Mouse (Mus musculus): ENCODE measurements around the gene Cst3. TPM values are rescaled to one million over a fixed set of nuclear protein-coding genes. Genes with fewer than 3 reads are reported as not detected.

Cst3 gene
- polyA plus RNA-seq, 1 experiment from 2014 or later, result 551 TPM

DNA sequence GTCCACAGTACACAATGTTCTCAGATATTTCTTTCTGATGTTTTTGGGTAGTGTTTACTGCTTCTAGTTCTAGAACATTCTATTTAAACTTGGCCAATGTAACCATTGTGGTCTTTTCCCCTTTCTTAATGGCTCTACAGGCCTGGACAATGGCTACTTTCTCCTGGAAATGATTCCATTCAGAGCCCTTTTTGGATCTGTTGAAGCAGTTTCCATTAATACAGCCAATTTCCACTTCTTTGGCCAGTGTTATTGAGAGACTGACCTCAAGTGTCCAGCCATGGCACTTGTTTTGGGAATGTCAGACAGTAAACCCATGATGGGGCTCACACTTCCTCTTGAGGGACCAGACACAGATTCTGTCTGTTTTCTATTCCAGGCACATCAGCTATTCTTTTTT, 13.8 kb downstream of the Cst3 start:
- H3K4me3 ChIP-seq (ENCODE audit: low read length), result no peak overlapping the region
- no peak overlapping the region for H3K9ac ChIP-seq (ENCODE audit: low read length)
- no peaks in the 10 kb centered on the region for H3K36me3 ChIP-seq (ENCODE audit: control insufficient read depth, insufficient read depth, low read length)
- peaks cover 5% of the 10 kb centered on the region for H3K4me1 ChIP-seq (replicated peaks; ENCODE audit: control insufficient read depth, insufficient read depth, low read length)
- H3K27ac ChIP-seq (ENCODE audit: low read length), result no peak overlapping the region
- H3K9me3 ChIP-seq (ENCODE audit: control insufficient read depth, low read length), result no peaks in the 10 kb centered on the region
- H3K4me2 ChIP-seq (ENCODE audit: low read depth, low read length), result no peak overlapping the region
- no peak for ATAC-seq (ENCODE audit: low read depth)
- H3K27me3 ChIP-seq (ENCODE audit: control insufficient read depth, insufficient read depth, low read depth, low read length), result no peaks in the 10 kb centered on the region

GRCm38 (mm10) chr2:148860993-148861392, 14.5 kb downstream of the Cst3 start:
- no peak for ATAC-seq (ENCODE audit: low read depth)
- H3K36me3 ChIP-seq (ENCODE audit: control insufficient read depth, insufficient read depth, low read length), result no peaks in the 10 kb centered on the region
- no peak overlapping the region for H3K4me3 ChIP-seq (ENCODE audit: low read length)
- no peak overlapping the region for H3K4me2 ChIP-seq (ENCODE audit: low read depth, low read length)
- no peak overlapping the region for H3K27ac ChIP-seq (ENCODE audit: low read length)
- WGBS, result 71% methylated on average over 4 of the region's 4 CpGs
- no peaks in the 10 kb centered on the region for H3K27me3 ChIP-seq (ENCODE audit: control insufficient read depth, insufficient read depth, low read depth, low read length)
- no peaks in the 10 kb centered on the region for H3K9me3 ChIP-seq (ENCODE audit: control insufficient read depth, low read length)
- H3K4me1 ChIP-seq (replicated peaks; ENCODE audit: control insufficient read depth, insufficient read depth, low read length), result peaks cover 9% of the 10 kb centered on the region
- H3K9ac ChIP-seq (ENCODE audit: low read length), result no peak overlapping the region

- Histone ChIP-seq H3K9me3 (ENCODE audit: control insufficient read depth, low read length) (no peaks in the 10 kb centered on the region), H3K4me1 (replicated peaks; ENCODE audit: control insufficient read depth, insufficient read depth, low read length) (peaks cover 9% of the 10 kb centered on the region), H3K27me3 (ENCODE audit: control insufficient read depth, insufficient read depth, low read depth, low read length) (no peaks in the 10 kb centered on the region), H3K27ac (ENCODE audit: low read length) (no peak overlapping the region), H3K4me2 (ENCODE audit: low read depth, low read length) (no peak overlapping the region), H3K4me3 (ENCODE audit: low read length) (no peak overlapping the region), H3K9ac (ENCODE audit: low read length) (no peak overlapping the region), H3K36me3 (ENCODE audit: control insufficient read depth, insufficient read depth, low read length) (no peaks in the 10 kb centered on the region)
- 68% methylated on average over 4 of the region's 4 CpGs for WGBS
- ATAC-seq (ENCODE audit: low read depth), result no peak
These were observed 18.0 kb downstream of the Cst3 start for GRCm38 (mm10) chr2:148857506-148857905.

GRCm38 (mm10) chr2:148856630-148857400, 18.7 kb downstream of the Cst3 start:
- peak overlapping the region; percentile 57 for H3K27ac ChIP-seq (ENCODE audit: low read length)
- peak; percentile 51 for ATAC-seq (ENCODE audit: low read depth)
- no peaks in the 10 kb centered on the region for H3K36me3 ChIP-seq (ENCODE audit: control insufficient read depth, insufficient read depth, low read length)
- H3K4me1 ChIP-seq (replicated peaks; ENCODE audit: control insufficient read depth, insufficient read depth, low read length), result peaks cover 9% of the 10 kb centered on the region
- H3K9ac ChIP-seq (ENCODE audit: low read length), result peak overlapping the region; percentile 35; the same call in 1 of the 2 replicates
- H3K27me3 ChIP-seq (ENCODE audit: control insufficient read depth, insufficient read depth, low read depth, low read length), result no peaks in the 10 kb centered on the region
- H3K9me3 ChIP-seq (ENCODE audit: control insufficient read depth, low read length), result no peaks in the 10 kb centered on the region
- peak overlapping the region; percentile 16; the same call in 1 of the 2 replicates for H3K4me3 ChIP-seq (ENCODE audit: low read length)
- H3K4me2 ChIP-seq (ENCODE audit: low read depth, low read length), result peak overlapping the region; percentile 29
- 31% methylated on average over 8 of the region's 8 CpGs for WGBS

DNA sequence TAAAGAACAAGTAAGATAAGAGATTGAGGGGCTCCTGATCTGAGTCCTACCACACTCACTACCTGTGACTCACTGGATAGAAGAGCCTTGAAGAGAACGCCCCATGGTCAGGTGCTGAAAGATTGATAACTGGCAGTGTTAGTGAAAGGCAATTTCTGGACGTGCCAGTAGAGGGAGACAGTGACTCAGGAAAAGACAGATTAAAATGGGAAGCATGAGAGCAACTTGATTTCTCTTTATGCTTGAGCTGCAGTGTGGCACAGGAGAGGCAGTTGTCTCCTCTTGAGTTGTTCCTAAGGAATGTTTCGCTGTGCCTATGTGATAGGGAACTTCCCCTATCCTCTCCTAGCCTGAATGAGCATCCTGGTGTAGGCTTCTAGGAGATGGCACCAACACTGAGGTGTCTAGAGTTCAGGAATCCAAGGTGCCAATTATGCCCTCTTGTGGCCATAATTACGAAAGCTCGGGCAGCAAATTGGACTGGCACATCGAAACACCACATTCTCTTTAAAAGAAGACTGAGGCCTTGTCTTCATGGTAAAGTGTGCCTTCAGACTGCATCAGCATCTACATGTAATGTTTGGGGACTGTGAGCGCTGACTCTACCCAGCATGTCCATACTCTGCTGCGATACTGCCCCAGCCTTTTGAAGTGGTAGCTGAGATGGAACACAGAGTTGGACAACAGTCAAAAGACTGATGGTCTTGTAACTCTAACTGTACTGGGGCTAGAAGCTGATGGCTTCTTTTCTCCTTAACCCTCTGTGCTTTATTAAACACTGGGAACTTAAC, 24.2 kb downstream of the Cst3 start:
- 34% methylated on average over 8 of the region's 8 CpGs for WGBS
- Histone ChIP-seq H3K36me3 (ENCODE audit: control insufficient read depth, insufficient read depth, low read length) (no peaks in the 10 kb centered on the region), H3K4me3 (ENCODE audit: low read length) (no peak overlapping the region), H3K4me2 (ENCODE audit: low read depth, low read length) (peak overlapping the region; percentile 33; the same call in 1 of the 2 replicates), H3K9ac (ENCODE audit: low read length) (no peak overlapping the region), H3K27ac (ENCODE audit: low read length) (no peak overlapping the region), H3K27me3 (ENCODE audit: control insufficient read depth, insufficient read depth, low read depth, low read length) (no peaks in the 10 kb centered on the region), H3K4me1 (replicated peaks; ENCODE audit: control insufficient read depth, insufficient read depth, low read length) (peaks cover under 1% of the 10 kb centered on the region; the same call in 1 of the 2 replicates), H3K9me3 (ENCODE audit: control insufficient read depth, low read length) (no peaks in the 10 kb centered on the region)
- ATAC-seq (ENCODE audit: low read depth), result peak; percentile 65

DNA sequence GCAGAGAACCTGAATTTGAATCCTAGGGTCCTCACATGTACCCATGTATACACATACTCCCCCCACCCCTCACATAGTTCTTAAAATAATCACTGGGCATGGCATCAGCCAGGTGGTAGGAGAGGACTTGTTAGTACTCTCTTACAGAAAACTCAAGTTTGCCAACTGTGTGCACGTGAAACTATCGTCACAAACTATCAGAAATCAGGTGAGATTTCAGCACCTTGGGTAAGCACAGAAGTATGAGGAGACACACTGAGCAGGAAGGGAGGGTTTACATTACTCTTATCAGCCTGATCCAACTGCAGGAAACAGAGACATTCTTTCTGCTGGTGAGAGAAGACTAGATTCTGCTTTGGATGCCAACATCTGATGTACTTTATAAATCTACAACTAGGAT, 36.3 kb downstream of the Cst3 start:
- Histone ChIP-seq H3K36me3 (ENCODE audit: control insufficient read depth, insufficient read depth, low read length) (no peaks in the 10 kb centered on the region), H3K27me3 (ENCODE audit: control insufficient read depth, insufficient read depth, low read depth, low read length) (no peaks in the 10 kb centered on the region), H3K4me2 (ENCODE audit: low read depth, low read length) (no peak overlapping the region), H3K9me3 (ENCODE audit: control insufficient read depth, low read length) (no peaks in the 10 kb centered on the region), H3K9ac (ENCODE audit: low read length) (no peak overlapping the region), H3K4me3 (ENCODE audit: low read length) (no peak overlapping the region), H3K4me1 (replicated peaks; ENCODE audit: control insufficient read depth, insufficient read depth, low read length) (no peaks in the 10 kb centered on the region), H3K27ac (ENCODE audit: low read length) (no peak overlapping the region)
- ATAC-seq (ENCODE audit: low read depth), result no peak
- whole genome bisulfite sequencing, result 38% methylated on average over 2 of the region's 2 CpGs

DNA sequence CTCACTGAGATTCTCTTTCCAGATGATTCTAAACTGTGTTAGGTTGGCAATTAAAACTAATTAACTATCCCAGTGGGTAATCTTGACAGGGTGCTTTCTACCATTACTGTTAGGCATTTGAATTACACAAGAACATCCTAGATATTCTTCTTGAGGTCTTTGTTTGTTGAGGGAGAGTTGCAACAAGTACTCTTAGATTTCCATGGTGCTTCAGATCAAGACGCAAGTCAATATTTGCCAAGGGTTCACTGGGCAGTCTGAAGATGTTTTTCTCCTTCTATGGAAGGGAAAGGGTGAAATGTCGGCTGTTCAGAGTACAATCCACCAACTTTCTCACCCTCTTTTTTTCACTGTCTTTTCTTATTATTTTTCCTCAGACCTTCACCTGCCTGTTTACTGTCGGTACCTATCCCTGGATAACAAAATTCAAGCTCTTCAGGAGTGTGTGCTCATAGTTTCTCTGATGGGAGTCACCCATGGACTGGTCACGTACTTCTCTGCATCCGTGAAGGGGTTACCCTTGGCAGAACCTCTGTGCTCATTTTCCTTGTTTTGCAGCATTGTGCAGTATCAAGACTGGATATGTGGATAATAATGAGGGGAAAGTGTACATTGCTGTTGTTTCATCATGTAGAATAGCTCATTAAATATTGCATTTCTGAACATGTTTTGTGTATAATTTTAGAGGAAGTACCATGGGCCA, 37.3 kb downstream of the Cst3 start:
- no peak overlapping the region for H3K27ac ChIP-seq (ENCODE audit: low read length)
- 55% methylated on average over 5 of the region's 5 CpGs for WGBS
- ATAC-seq (ENCODE audit: low read depth), result 0 out of 2 replicates have a peak, but pooled peaks have one; percentile 36

GRCm38 (mm10) chr2:148834912-148835311, 40.6 kb downstream of the Cst3 start, which contains the start of gene Cst9:
Gene Cst9 (plus strand): TSS chr2:148835147.
- Histone ChIP-seq H3K27ac (ENCODE audit: low read length) (no peak within 1 kb of the TSS), H3K9me3 (ENCODE audit: control insufficient read depth, low read length) (no peaks in the 10 kb centered on the region), H3K4me1 (replicated peaks; ENCODE audit: control insufficient read depth, insufficient read depth, low read length) (no peaks in the 10 kb centered on the region), H3K4me3 (ENCODE audit: low read length) (no peak within 1 kb of the TSS), H3K4me2 (ENCODE audit: low read depth, low read length) (no peak within 1 kb of the TSS), H3K9ac (ENCODE audit: low read length) (no peak within 1 kb of the TSS), H3K27me3 (ENCODE audit: control insufficient read depth, insufficient read depth, low read depth, low read length) (no peaks in the 10 kb centered on the region), H3K36me3 (ENCODE audit: control insufficient read depth, insufficient read depth, low read length) (no peaks in the 10 kb centered on the region)
- no peak for ATAC-seq (ENCODE audit: low read depth)
- 47% methylated on average over 4 of the region's 4 CpGs for WGBS

More for the DNA sequence above, 37.3 kb downstream of the Cst3 start:
- Histone ChIP-seq H3K4me2 (ENCODE audit: low read depth, low read length) (no peak overlapping the region), H3K9me3 (ENCODE audit: control insufficient read depth, low read length) (no peaks in the 10 kb centered on the region), H3K4me1 (replicated peaks; ENCODE audit: control insufficient read depth, insufficient read depth, low read length) (no peaks in the 10 kb centered on the region), H3K4me3 (ENCODE audit: low read length) (no peak overlapping the region), H3K36me3 (ENCODE audit: control insufficient read depth, insufficient read depth, low read length) (no peaks in the 10 kb centered on the region), H3K9ac (ENCODE audit: low read length) (no peak overlapping the region), H3K27me3 (ENCODE audit: control insufficient read depth, insufficient read depth, low read depth, low read length) (no peaks in the 10 kb centered on the region)

DNA sequence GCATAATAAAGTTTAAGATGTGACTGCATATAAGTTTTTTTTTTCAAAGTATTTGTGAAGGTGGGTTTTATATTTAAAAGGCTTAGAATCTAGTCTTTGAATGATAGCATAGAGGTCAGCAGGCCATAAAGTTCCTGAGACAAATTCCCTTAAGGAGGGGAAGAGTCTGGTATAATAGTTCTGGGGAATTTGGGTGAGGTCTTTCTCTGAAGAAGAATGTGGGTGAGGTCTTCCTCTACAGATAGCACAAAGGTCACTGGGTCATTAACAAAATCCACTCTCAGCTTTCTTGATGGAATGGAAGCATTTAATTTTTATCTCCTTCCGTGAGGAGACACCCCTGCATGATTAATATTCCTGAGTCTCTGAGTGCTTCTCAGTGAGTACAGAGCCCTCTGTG, 49.5 kb downstream of the Cst3 start:
- no peak for ATAC-seq (ENCODE audit: low read depth)
- 24% methylated on average over 1 of the region's 1 CpGs for WGBS
- Histone ChIP-seq H3K4me3 (ENCODE audit: low read length) (no peak overlapping the region), H3K4me2 (ENCODE audit: low read depth, low read length) (no peak overlapping the region), H3K27me3 (ENCODE audit: control insufficient read depth, insufficient read depth, low read depth, low read length) (no peaks in the 10 kb centered on the region), H3K9ac (ENCODE audit: low read length) (no peak overlapping the region), H3K27ac (ENCODE audit: low read length) (no peak overlapping the region), H3K9me3 (ENCODE audit: control insufficient read depth, low read length) (no peaks in the 10 kb centered on the region), H3K4me1 (replicated peaks; ENCODE audit: control insufficient read depth, insufficient read depth, low read length) (no peaks in the 10 kb centered on the region), H3K36me3 (ENCODE audit: control insufficient read depth, insufficient read depth, low read length) (no peaks in the 10 kb centered on the region)
